Mouse (Mus musculus): ENCODE measurements around the gene Slc39a12.

- TF ChIP-seq POLR2A (IDR thresholded peaks at IDR 0.05; ENCODE audit: low read depth, low read length) = no peak
- no peak for TF ChIP-seq CTCF (IDR thresholded peaks at IDR 0.05; ENCODE audit: extremely low read depth, insufficient read length, insufficient replicate concordance, low read depth, low read length)
These were observed 146.4 kb downstream of the Slc39a12 start for GRCm38 (mm10) chr2:14534325-14535077.

Data from small intestine, adult 2 months (tissue).